Mouse (Mus musculus) right cerebral cortex, adult 2 months (tissue): Measurements from ENCODE around the gene Dlg5.

Source experiments
- DNase-seq, 2 experiments: peaks; one replicate each; pipeline ENCODE4 v3.0.0; 2021 to 2022; ENCODE audit warnings: low spot score in 2 of 2

Dlg5 gene

GRCm38 (mm10) chr14:24234411-24234810 lies 11.3 kb downstream of the Dlg5 start:
- DNase-seq: no peak

GRCm38 (mm10) chr14:24232641-24233633 lies 12.8 kb downstream of the Dlg5 start:
- peak in 1 of 2 experiments; percentile 44 for DNase-seq

GRCm38 (mm10) chr14:24228549-24228948 lies 17.2 kb downstream of the Dlg5 start:
- DNase-seq: no peak

GRCm38 (mm10) chr14:24227015-24227414 lies 18.7 kb downstream of the Dlg5 start:
- DNase-seq: no peak

GRCm38 (mm10) chr14:24226344-24226743 lies 19.4 kb downstream of the Dlg5 start:
- DNase-seq: no peak

GRCm38 (mm10) chr14:24222759-24223158 lies 23.0 kb downstream of the Dlg5 start:
- no peak for DNase-seq

GRCm38 (mm10) chr14:24222273-24222672 lies 23.4 kb downstream of the Dlg5 start:
- no peak for DNase-seq

GRCm38 (mm10) chr14:24217362-24217722 lies 28.4 kb downstream of the Dlg5 start:
- DNase-seq: no peak

GRCm38 (mm10) chr14:24216678-24217361 lies 28.9 kb downstream of the Dlg5 start:
- DNase-seq: no peak

- DNase-seq: no peak
Observed at GRCm38 (mm10) chr14:24216064-24216463, 29.7 kb downstream of the Dlg5 start.

GRCm38 (mm10) chr14:24214436-24214835 lies 31.3 kb downstream of the Dlg5 start:
- DNase-seq: no peak

GRCm38 (mm10) chr14:24213336-24213735 lies 32.4 kb downstream of the Dlg5 start:
- DNase-seq: no peak

- DNase-seq: no peak
Observed at GRCm38 (mm10) chr14:24212861-24213260, 32.9 kb downstream of the Dlg5 start.

GRCm38 (mm10) chr14:24207360-24207752 lies 38.4 kb downstream of the Dlg5 start:
- DNase-seq: no peak

GRCm38 (mm10) chr14:24206736-24207359 lies 38.9 kb downstream of the Dlg5 start:
- no peak for DNase-seq

GRCm38 (mm10) chr14:24206314-24206713 lies 39.4 kb downstream of the Dlg5 start:
- no peak for DNase-seq

- DNase-seq: peak; percentile 62 to 66
Observed at GRCm38 (mm10) chr14:24205281-24205871, 40.3 kb downstream of the Dlg5 start.

- DNase-seq: no peak
Observed at GRCm38 (mm10) chr14:24203210-24203609, 42.5 kb downstream of the Dlg5 start.

- DNase-seq: no peak
Observed at GRCm38 (mm10) chr14:24200771-24201170, 44.9 kb downstream of the Dlg5 start.

GRCm38 (mm10) chr14:24199732-24200131 lies 46.0 kb downstream of the Dlg5 start:
- no peak for DNase-seq

- DNase-seq: peak; percentile 58 to 59
Observed at GRCm38 (mm10) chr14:24197865-24198264, 47.9 kb downstream of the Dlg5 start.

GRCm38 (mm10) chr14:24196947-24197346 lies 48.8 kb downstream of the Dlg5 start:
- DNase-seq: no peak
